Mouse (Mus musculus): ENCODE results near the gene Kif17. TPM values are rescaled to one million over a fixed set of nuclear protein-coding genes. Genes with fewer than 3 reads are reported as not detected.

The Kif17 gene
- total and polyA plus RNA-seq, 3 experiments = 0.16 TPM; not detected in 1

DNA sequence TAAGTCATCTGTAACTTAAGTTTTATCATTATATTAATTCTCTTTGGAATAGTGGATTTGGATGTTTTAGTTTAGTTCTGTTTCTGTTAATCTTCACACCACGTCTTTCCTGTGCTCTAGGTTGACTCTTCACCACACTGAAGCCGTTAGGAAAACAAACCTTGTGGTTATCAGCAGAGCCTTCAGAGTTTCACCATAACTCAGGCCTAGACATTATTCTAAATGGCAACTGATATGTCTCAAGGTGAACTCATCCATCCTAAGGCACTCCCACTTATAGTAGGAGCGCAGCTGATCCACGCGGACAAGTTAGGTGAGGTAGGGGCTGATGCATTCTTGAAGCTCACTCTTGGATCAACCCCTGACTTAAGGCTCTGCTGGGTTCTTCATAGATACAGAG is 28.8 kb upstream of the Kif17 start:
- H3K4me1 ChIP-seq (ENCODE audit: insufficient read depth, low read depth, low read length) = peaks cover 38% of the 10 kb centered on the region
- no peaks in the 10 kb centered on the region for H3K27me3 ChIP-seq (ENCODE audit: insufficient read depth, low read length)
- ATAC-seq (ENCODE audit: extremely low read depth, insufficient number of reproducible peaks, low FRiP score, poor library complexity, severe bottlenecking) (no peak), DNase-seq (ENCODE audit: low spot score) (no peak)
- H3K36me3 ChIP-seq (replicated peaks) = peaks cover 75% of the 10 kb centered on the region
- TF ChIP-seq GATA1 (IDR thresholded peaks at IDR 0.05; ENCODE audit: borderline replicate concordance, low read length) (no peak), GATA2 (IDR thresholded peaks at IDR 0.05; ENCODE audit: borderline replicate concordance, low read depth, low read length) (no peak), TAL1 (conservative IDR thresholded peaks at IDR 0.05; ENCODE audit: low read depth, low read length) (no peak), POLR2AphosphoS5 (IDR thresholded peaks at IDR 0.05; ENCODE audit: insufficient replicate concordance, low read depth, low read length) (no peak), CTCF (IDR thresholded peaks at IDR 0.05; ENCODE audit: low read depth, low read length) (no peak)
- H3K4me3 ChIP-seq (ENCODE audit: low read depth, low read length) = no peak overlapping the region
- H3K9me3 ChIP-seq (replicated peaks) = no peaks in the 10 kb centered on the region

DNA sequence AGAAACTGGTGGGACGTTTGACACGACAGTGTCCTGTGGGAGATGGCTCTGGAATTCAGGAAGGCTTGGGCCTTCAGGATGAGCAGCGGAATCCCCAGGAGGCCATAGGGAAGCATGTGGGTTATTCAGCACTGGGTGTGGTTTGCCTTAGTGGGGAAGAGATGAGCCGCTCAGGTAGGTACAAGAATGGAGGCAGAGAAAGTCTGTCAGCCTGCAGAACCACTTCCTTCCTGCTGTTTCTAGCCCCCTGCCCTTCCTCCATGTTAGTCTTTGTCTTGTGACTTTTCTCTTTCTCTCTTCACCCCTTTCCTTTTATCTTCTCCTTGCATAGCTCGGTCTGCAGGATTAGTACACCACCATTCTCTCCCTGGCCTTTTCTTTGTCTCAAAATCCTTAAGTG is 27.8 kb upstream of the Kif17 start:
- Histone ChIP-seq H3K4me3 (ENCODE audit: low read depth, low read length) (no peak overlapping the region), H3K27me3 (ENCODE audit: insufficient read depth, low read length) (no peaks in the 10 kb centered on the region), H3K9me3 (replicated peaks) (no peaks in the 10 kb centered on the region), H3K36me3 (replicated peaks) (peaks cover 83% of the 10 kb centered on the region), H3K4me1 (ENCODE audit: insufficient read depth, low read depth, low read length) (peaks cover 38% of the 10 kb centered on the region)
- DNase-seq (ENCODE audit: low spot score) (no peak), ATAC-seq (ENCODE audit: extremely low read depth, insufficient number of reproducible peaks, low FRiP score, poor library complexity, severe bottlenecking) (no peak)
- TF ChIP-seq TAL1 (conservative IDR thresholded peaks at IDR 0.05; ENCODE audit: low read depth, low read length) = no peak
- TF ChIP-seq POLR2AphosphoS5 (IDR thresholded peaks at IDR 0.05; ENCODE audit: insufficient replicate concordance, low read depth, low read length) = no peak
- TF ChIP-seq GATA2 (IDR thresholded peaks at IDR 0.05; ENCODE audit: borderline replicate concordance, low read depth, low read length) = no peak
- no peak for TF ChIP-seq GATA1 (IDR thresholded peaks at IDR 0.05; ENCODE audit: borderline replicate concordance, low read length)
- no peak for TF ChIP-seq CTCF (IDR thresholded peaks at IDR 0.05; ENCODE audit: low read depth, low read length)

DNA sequence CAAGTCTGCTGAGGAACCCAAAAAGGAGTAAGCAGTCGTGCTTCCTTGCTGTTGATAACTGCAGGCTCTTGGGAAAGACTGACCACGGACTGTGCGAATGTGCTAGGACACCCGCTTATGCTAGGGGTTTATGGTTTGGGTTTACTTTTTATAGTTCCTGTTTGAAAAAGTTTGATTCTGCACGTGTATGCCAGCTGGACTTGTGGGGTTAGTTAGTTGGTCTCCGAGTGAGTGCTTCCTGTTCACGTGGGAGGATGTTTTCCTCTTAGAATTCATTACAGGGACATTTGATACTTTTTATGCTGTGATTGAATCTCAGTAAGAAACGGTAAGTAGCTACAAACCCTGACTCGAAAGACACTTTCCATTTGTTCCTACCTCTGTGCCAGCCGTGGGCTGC is 26.6 kb upstream of the Kif17 start:
- H3K4me3 ChIP-seq (ENCODE audit: low read depth, low read length) = no peak overlapping the region
- no peak for ATAC-seq (ENCODE audit: extremely low read depth, insufficient number of reproducible peaks, low FRiP score, poor library complexity, severe bottlenecking)
- no peak for DNase-seq (ENCODE audit: low spot score)
- no peaks in the 10 kb centered on the region for H3K27me3 ChIP-seq (ENCODE audit: insufficient read depth, low read length)
- no peaks in the 10 kb centered on the region for H3K9me3 ChIP-seq (replicated peaks)
- peaks cover 94% of the 10 kb centered on the region for H3K36me3 ChIP-seq (replicated peaks)
- TF ChIP-seq GATA2 (IDR thresholded peaks at IDR 0.05; ENCODE audit: borderline replicate concordance, low read depth, low read length) (no peak), CTCF (IDR thresholded peaks at IDR 0.05; ENCODE audit: low read depth, low read length) (no peak), TAL1 (conservative IDR thresholded peaks at IDR 0.05; ENCODE audit: low read depth, low read length) (no peak), GATA1 (IDR thresholded peaks at IDR 0.05; ENCODE audit: borderline replicate concordance, low read length) (no peak), POLR2AphosphoS5 (IDR thresholded peaks at IDR 0.05; ENCODE audit: insufficient replicate concordance, low read depth, low read length) (no peak)
- H3K4me1 ChIP-seq (ENCODE audit: insufficient read depth, low read depth, low read length) = peaks cover 29% of the 10 kb centered on the region

DNA sequence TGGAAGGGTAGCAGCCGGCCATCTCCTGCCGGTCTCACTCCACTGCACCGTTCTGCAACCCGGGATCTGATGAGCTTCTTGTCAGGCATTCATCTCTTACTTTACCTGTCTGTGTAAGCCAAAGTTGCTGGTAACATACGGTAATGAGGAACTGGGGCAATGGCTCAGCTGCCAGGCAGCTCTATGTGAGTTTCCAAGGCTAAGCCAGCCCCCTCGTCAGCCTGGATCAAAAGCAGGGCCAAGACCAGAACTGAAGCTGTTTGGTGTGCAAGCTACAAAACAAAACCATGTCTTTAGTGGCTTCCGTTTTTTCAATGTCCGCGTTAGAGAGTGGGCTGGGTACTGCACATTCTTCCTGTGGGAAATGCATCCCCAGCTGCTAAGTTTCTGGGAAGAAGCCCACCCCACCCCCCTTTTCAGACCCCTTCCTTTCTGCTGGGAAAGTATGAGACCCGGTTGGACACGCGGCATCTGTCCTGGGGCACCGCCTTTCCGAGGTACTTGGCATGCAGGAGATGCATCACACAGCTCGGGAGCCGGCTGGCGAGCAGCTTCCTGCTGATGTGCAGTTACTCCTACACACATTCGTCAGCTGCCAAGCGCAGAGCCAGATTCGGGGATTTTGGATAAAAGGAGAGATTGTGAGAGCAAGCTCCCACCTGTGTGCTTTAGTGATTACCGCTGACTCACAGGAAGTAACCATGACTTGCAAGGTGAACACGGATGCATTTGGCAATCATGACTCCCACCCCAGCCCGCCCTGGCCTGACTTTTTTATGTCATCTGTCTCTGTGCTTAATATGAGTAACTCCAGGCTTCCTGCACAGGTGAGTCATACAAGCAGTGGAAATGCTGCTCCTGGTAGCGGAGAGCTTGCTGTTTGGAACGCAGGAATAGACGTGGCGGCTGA is 3.2 kb upstream of the Kif17 start:
- no peak for TF ChIP-seq GATA1 (IDR thresholded peaks at IDR 0.05; ENCODE audit: borderline replicate concordance, low read length)
- no peak for TF ChIP-seq GATA2 (IDR thresholded peaks at IDR 0.05; ENCODE audit: borderline replicate concordance, low read depth, low read length)
- no peak for TF ChIP-seq CTCF (IDR thresholded peaks at IDR 0.05; ENCODE audit: low read depth, low read length)
- no peak for TF ChIP-seq TAL1 (conservative IDR thresholded peaks at IDR 0.05; ENCODE audit: low read depth, low read length)
- DNase-seq (ENCODE audit: low spot score) (no peak), ATAC-seq (ENCODE audit: extremely low read depth, insufficient number of reproducible peaks, low FRiP score, poor library complexity, severe bottlenecking) (no peak)
- Histone ChIP-seq H3K4me3 (ENCODE audit: low read depth, low read length) (no peak overlapping the region), H3K9me3 (replicated peaks) (no peaks in the 10 kb centered on the region), H3K27me3 (ENCODE audit: insufficient read depth, low read length) (peaks cover 14% of the 10 kb centered on the region; the same call in 1 of the 2 replicates), H3K4me1 (ENCODE audit: insufficient read depth, low read depth, low read length) (peaks cover 12% of the 10 kb centered on the region; the same call in 1 of the 2 replicates), H3K36me3 (replicated peaks) (peaks cover 89% of the 10 kb centered on the region)

DNA sequence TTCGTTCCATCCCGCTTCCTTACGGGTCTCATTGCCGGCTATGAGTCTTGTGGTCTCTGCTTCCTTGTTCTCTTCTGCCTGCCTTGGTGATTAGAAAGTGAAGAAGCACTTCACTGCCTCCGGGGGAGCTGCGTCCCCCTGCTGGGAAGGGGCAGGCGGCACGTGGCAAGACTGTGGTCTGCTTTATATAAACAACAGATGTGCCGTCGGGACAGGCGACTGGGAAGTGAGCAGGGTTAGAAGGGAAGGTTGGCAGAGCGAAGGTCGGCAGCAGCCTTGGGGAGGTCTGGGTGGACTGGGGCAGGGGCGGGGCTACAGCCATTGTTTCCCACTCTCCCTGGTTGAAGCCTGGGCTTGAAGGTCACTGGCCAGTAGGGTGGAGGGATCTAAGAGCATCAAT is 1.6 kb downstream of the Kif17 start:
- H3K9me3 ChIP-seq (replicated peaks) = no peaks in the 10 kb centered on the region
- no peak overlapping the region for H3K4me3 ChIP-seq (ENCODE audit: low read depth, low read length)
- peaks cover 83% of the 10 kb centered on the region for H3K36me3 ChIP-seq (replicated peaks)
- H3K27me3 ChIP-seq (ENCODE audit: insufficient read depth, low read length) = peaks cover 14% of the 10 kb centered on the region; the same call in 1 of the 2 replicates
- DNase-seq (ENCODE audit: low spot score) = no peak
- peaks cover 13% of the 10 kb centered on the region; the same call in 1 of the 2 replicates for H3K4me1 ChIP-seq (ENCODE audit: insufficient read depth, low read depth, low read length)
- ATAC-seq (ENCODE audit: extremely low read depth, insufficient number of reproducible peaks, low FRiP score, poor library complexity, severe bottlenecking) = no peak
- TF ChIP-seq GATA2 (IDR thresholded peaks at IDR 0.05; ENCODE audit: borderline replicate concordance, low read depth, low read length) = no peak

DNA sequence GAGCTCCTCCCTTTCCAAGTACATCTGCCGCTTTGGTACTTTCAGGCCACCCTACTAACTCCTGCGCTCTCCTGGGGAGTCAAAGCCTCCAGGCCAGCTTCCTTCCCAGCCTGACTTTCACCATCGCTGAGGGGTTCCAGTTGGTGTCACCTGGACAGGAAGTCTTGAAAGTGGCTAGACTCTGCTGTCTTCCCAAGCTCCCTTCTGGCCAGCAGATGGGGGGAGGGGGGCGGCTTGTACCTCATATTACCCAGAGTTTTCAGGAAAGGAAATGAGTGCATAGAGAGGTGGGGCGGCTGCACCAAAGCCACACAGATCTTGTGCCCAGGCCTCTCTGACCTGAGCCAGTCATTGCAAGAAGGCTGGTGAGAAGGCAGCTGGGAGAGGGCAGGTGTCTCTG is 2.0 kb downstream of the Kif17 start:
- peaks cover 17% of the 10 kb centered on the region for H3K4me1 ChIP-seq (ENCODE audit: insufficient read depth, low read depth, low read length)
- H3K4me3 ChIP-seq (ENCODE audit: low read depth, low read length) = no peak overlapping the region
- TF ChIP-seq GATA1 (IDR thresholded peaks at IDR 0.05; ENCODE audit: borderline replicate concordance, low read length) = no peak
- no peak for TF ChIP-seq CTCF (IDR thresholded peaks at IDR 0.05; ENCODE audit: low read depth, low read length)
- no peak for TF ChIP-seq POLR2AphosphoS5 (IDR thresholded peaks at IDR 0.05; ENCODE audit: insufficient replicate concordance, low read depth, low read length)
- TF ChIP-seq GATA2 (IDR thresholded peaks at IDR 0.05; ENCODE audit: borderline replicate concordance, low read depth, low read length) = no peak
- no peak for TF ChIP-seq TAL1 (conservative IDR thresholded peaks at IDR 0.05; ENCODE audit: low read depth, low read length)
- no peaks in the 10 kb centered on the region for H3K9me3 ChIP-seq (replicated peaks)
- H3K27me3 ChIP-seq (ENCODE audit: insufficient read depth, low read length) = peaks cover 14% of the 10 kb centered on the region; the same call in 1 of the 2 replicates
- no peak for ATAC-seq (ENCODE audit: extremely low read depth, insufficient number of reproducible peaks, low FRiP score, poor library complexity, severe bottlenecking)
- no peak for DNase-seq (ENCODE audit: low spot score)
- H3K36me3 ChIP-seq (replicated peaks) = peaks cover 83% of the 10 kb centered on the region
